Mouse (Mus musculus) midbrain, embryonic 14.5 days (tissue): ENCODE measurements at regions not wholly inside any gene's neighbourhood (a gene's known extent, or its start where the extent isn't known, plus 50 kb on each side); places are given as distances from the start of the nearest gene placed in this dataset.
A peak's percentile ranks its signal among the peaks of the same experiment; 100 is the strongest.

Source experiments
- ATAC-seq: fragments of 200-750 bp; cut with Nextera tagmentation; 2 replicates; pipeline ENCODE4 v1.8.0; 2017; ENCODE audit warnings: moderate number of reproducible peaks, moderate library complexity; ENCODE audit not compliant: low FRiP score, low TSS enrichment
- DNase-seq: peaks from one replicate; pipeline ENCODE4 v3.0.0-alpha.2; 2015
- H3K27ac ChIP-seq: fragments of 300-500 bp; sonication (generic); replicated peaks from 2 replicates; pipeline ENCODE4 v1.5.1; 2014; ENCODE audit warnings: mild to moderate bottlenecking, low read depth, low read length, moderate library complexity
- H3K27me3 ChIP-seq: fragments of 300-500 bp; sonication (generic); 2 replicates; pipeline ENCODE4 v1.6.1; 2014; ENCODE audit warnings: low read length, control low read depth, mixed read lengths; ENCODE audit not compliant: control insufficient read depth, insufficient read depth
- H3K36me3 ChIP-seq: fragments of 300-500 bp; sonication (generic); 2 replicates; pipeline ENCODE4 v1.6.1; 2014; ENCODE audit warnings: low read length, control low read depth; ENCODE audit not compliant: control insufficient read depth, insufficient read depth
- H3K4me1 ChIP-seq: fragments of 300-500 bp; sonication (generic); 2 replicates; pipeline ENCODE4 v1.6.1; 2014; ENCODE audit warnings: mild to moderate bottlenecking, antibody characterized with exemption, low read length, control low read depth; ENCODE audit not compliant: control insufficient read depth, insufficient read depth
- H3K4me2 ChIP-seq: fragments of 300-500 bp; sonication (generic); 2 replicates; pipeline ENCODE4 v1.6.1; 2014; ENCODE audit warnings: mild to moderate bottlenecking, low read length, moderate library complexity
- H3K4me3 ChIP-seq: fragments of 300-500 bp; sonication (generic); replicated peaks from 2 replicates; pipeline ENCODE4 v1.5.1; 2014; ENCODE audit warnings: low read depth, low read length
- H3K9ac ChIP-seq: fragments of 300-500 bp; sonication (generic); replicated peaks from 2 replicates; pipeline ENCODE4 v1.6.1; 2014; ENCODE audit warnings: mild to moderate bottlenecking, low read length, moderate library complexity
- H3K9me3 ChIP-seq: fragments of 300-500 bp; sonication (generic); 2 replicates; pipeline ENCODE4 v1.6.1; 2016; ENCODE audit warnings: low read length, control low read depth, mixed read lengths; ENCODE audit not compliant: control insufficient read depth
- WGBS: fragments of 180-500 bp; shearing (Covaris S2); extraction: QIAGEN DNeasy Blood & Tissue Kit; methylation state at CpG from one replicate; pipeline ENCODE4 v1.1.7; 2014; 5-methylcytosine and 5-hydroxymethylcytosine counted together

- H3K4me2 ChIP-seq = no peak overlapping the region
- no peak for DNase-seq
- H3K36me3 ChIP-seq = no peaks in the 10 kb centered on the region
- WGBS = 88% methylated on average over 17 of the region's 17 CpGs
- no peaks in the 10 kb centered on the region for H3K4me1 ChIP-seq
- H3K27ac ChIP-seq = no peak overlapping the region
- H3K9ac ChIP-seq = no peak overlapping the region
- no peaks in the 10 kb centered on the region for H3K27me3 ChIP-seq
- no peak overlapping the region for H3K4me3 ChIP-seq
- no peak for ATAC-seq
- no peaks in the 10 kb centered on the region for H3K9me3 ChIP-seq
Measured at GRCm38 (mm10) chr15:97188545-97188944, 58.4 kb upstream of the Pced1b start.

- Histone ChIP-seq H3K4me1 (no peaks in the 10 kb centered on the region), H3K27ac (no peak overlapping the region), H3K4me2 (no peak overlapping the region), H3K9ac (no peak overlapping the region), H3K27me3 (no peaks in the 10 kb centered on the region), H3K4me3 (no peak overlapping the region), H3K36me3 (no peaks in the 10 kb centered on the region), H3K9me3 (no peaks in the 10 kb centered on the region)
- ATAC-seq (no peak), DNase-seq (peak; percentile 76)
- WGBS = 33% methylated on average over 3 of the region's 3 CpGs
Measured at GRCm38 (mm10) chr15:97187831-97188230, 59.1 kb upstream of the Pced1b start.

GRCm38 (mm10) chr15:97186034-97186433 is 60.9 kb upstream of the Pced1b start:
- Histone ChIP-seq H3K27me3 (no peaks in the 10 kb centered on the region), H3K9ac (no peak overlapping the region), H3K4me1 (peaks cover under 1% of the 10 kb centered on the region), H3K4me2 (no peak overlapping the region), H3K4me3 (no peak overlapping the region), H3K36me3 (no peaks in the 10 kb centered on the region), H3K27ac (no peak overlapping the region), H3K9me3 (no peaks in the 10 kb centered on the region)
- WGBS = 87% methylated on average over 8 of the region's 8 CpGs
- ATAC-seq (no peak), DNase-seq (no peak)

- H3K27ac ChIP-seq = no peak overlapping the region
- 16% methylated on average over 9 of the region's 9 CpGs for WGBS
- no peak overlapping the region for H3K9ac ChIP-seq
- no peaks in the 10 kb centered on the region for H3K27me3 ChIP-seq
- H3K9me3 ChIP-seq = no peaks in the 10 kb centered on the region
- H3K4me3 ChIP-seq = no peak overlapping the region
- no peaks in the 10 kb centered on the region for H3K36me3 ChIP-seq
- ATAC-seq = no peak
- peaks cover 22% of the 10 kb centered on the region for H3K4me1 ChIP-seq
- peak; percentile 55 for DNase-seq
- H3K4me2 ChIP-seq = no peak overlapping the region
Measured at GRCm38 (mm10) chr15:97182617-97183038, 64.3 kb upstream of the Pced1b start.

- no peaks in the 10 kb centered on the region for H3K27me3 ChIP-seq
- H3K4me2 ChIP-seq = no peak overlapping the region
- peaks cover 23% of the 10 kb centered on the region for H3K4me1 ChIP-seq
- H3K4me3 ChIP-seq = no peak overlapping the region
- 38% methylated on average over 9 of the region's 9 CpGs for WGBS
- H3K27ac ChIP-seq = peak overlapping the region; percentile 64
- no peaks in the 10 kb centered on the region for H3K9me3 ChIP-seq
- H3K9ac ChIP-seq = no peak overlapping the region
- H3K36me3 ChIP-seq = no peaks in the 10 kb centered on the region
- peak; percentile 81 for DNase-seq
- ATAC-seq = no peak
Measured at GRCm38 (mm10) chr15:97180970-97181669, 65.8 kb upstream of the Pced1b start.

- Histone ChIP-seq H3K4me1 (peaks cover 23% of the 10 kb centered on the region), H3K27ac (peak overlapping the region; percentile 81), H3K36me3 (no peaks in the 10 kb centered on the region), H3K4me3 (no peak overlapping the region), H3K9me3 (no peaks in the 10 kb centered on the region), H3K9ac (no peak overlapping the region), H3K4me2 (no peak overlapping the region), H3K27me3 (no peaks in the 10 kb centered on the region)
- peak; percentile 65 for DNase-seq
- ATAC-seq = no peak
- WGBS = 19% methylated on average over 3 of the region's 3 CpGs
Measured at GRCm38 (mm10) chr15:97178286-97178685, 68.6 kb upstream of the Pced1b start.

- H3K36me3 ChIP-seq = no peaks in the 10 kb centered on the region
- H3K27me3 ChIP-seq = no peaks in the 10 kb centered on the region
- no peak for ATAC-seq
- no peaks in the 10 kb centered on the region for H3K9me3 ChIP-seq
- H3K4me2 ChIP-seq = no peak overlapping the region
- H3K9ac ChIP-seq = no peak overlapping the region
- no peak for DNase-seq
- 67% methylated on average over 4 of the region's 4 CpGs for WGBS
- peak overlapping the region; percentile 60; the same call in 1 of the 2 replicates for H3K27ac ChIP-seq
- no peak overlapping the region for H3K4me3 ChIP-seq
- peaks cover 23% of the 10 kb centered on the region for H3K4me1 ChIP-seq
Measured at GRCm38 (mm10) chr15:97177806-97178205, 69.1 kb upstream of the Pced1b start.

GRCm38 (mm10) chr15:97174989-97175388 is 71.9 kb upstream of the Pced1b start:
- ATAC-seq = no peak

GRCm38 (mm10) chr15:97173233-97173632 is 73.7 kb upstream of the Pced1b start:
- H3K9ac ChIP-seq = no peak overlapping the region
- no peak overlapping the region for H3K4me2 ChIP-seq
- DNase-seq (no peak), ATAC-seq (no peak)
- H3K27me3 ChIP-seq = no peaks in the 10 kb centered on the region
- WGBS = 79% methylated on average over 17 of the region's 17 CpGs
- no peaks in the 10 kb centered on the region for H3K36me3 ChIP-seq
- peaks cover 8% of the 10 kb centered on the region; the same call in 1 of the 2 replicates for H3K4me1 ChIP-seq
- no peaks in the 10 kb centered on the region for H3K9me3 ChIP-seq
- no peak overlapping the region for H3K4me3 ChIP-seq
- H3K27ac ChIP-seq = no peak overlapping the region

More at GRCm38 (mm10) chr15:97174989-97175388, 71.9 kb upstream of the Pced1b start:
- Histone ChIP-seq H3K36me3 (no peaks in the 10 kb centered on the region), H3K4me2 (no peak overlapping the region), H3K27ac (no peak overlapping the region), H3K9ac (no peak overlapping the region), H3K4me1 (peaks cover 15% of the 10 kb centered on the region; the same call in 1 of the 2 replicates), H3K9me3 (no peaks in the 10 kb centered on the region), H3K27me3 (no peaks in the 10 kb centered on the region), H3K4me3 (no peak overlapping the region)
- DNase-seq = no peak
- WGBS = 72% methylated on average over 5 of the region's 5 CpGs
